Mouse (Mus musculus): Measurements from ENCODE around the gene Man1c1.

DNA sequence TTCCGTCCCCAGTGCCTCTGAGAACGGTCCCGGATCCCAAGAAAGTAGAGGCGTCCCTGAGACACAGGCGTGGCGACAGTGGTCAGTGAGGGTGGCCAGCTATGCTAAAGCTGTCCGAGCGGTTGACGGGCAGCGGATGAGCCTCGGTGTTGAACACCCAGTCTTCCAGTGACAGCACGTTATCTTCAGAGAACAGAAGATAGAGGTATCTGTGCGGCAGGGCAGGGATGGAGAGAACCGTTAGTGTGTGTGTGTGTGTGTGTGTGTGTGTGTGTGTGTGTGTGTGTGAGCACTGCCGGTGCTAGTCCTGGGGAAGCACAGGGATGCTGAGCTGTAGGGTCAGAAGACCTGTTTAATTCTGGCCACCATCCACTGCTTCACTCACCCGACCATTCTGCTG, 140.5 kb downstream of the Man1c1 start:
- TF ChIP-seq POLR2A (IDR thresholded peaks at IDR 0.05; ENCODE audit: low read depth, low read length) (no peak), CTCF (IDR thresholded peaks at IDR 0.05; ENCODE audit: extremely low read depth, insufficient read depth, insufficient read length, insufficient replicate concordance) (no peak)

All from spleen, adult 2 months (tissue).